Mouse (Mus musculus): ENCODE measurements around the gene Gm21852.
"Not testable (repeated sequence)": the region's sequence is repeated elsewhere in the genome, so short reads cannot be mapped to it uniquely, and the experiment has no call there.

The Gm21852 gene

GRCm38 (mm10) chrY:40651896-40652295 lies at the start of gene Gm21852:
Gene Gm21852, minus strand, starts transcription at chrY:40651996.
- not testable (repeated sequence) for DNase-seq (ENCODE audit: low spot score in 2 of 2)

All from left cerebral cortex, adult 9 months (tissue).